Mouse (Mus musculus) heart, adult 18-20 months (tissue): ENCODE measurements around the gene Tab3. TPM values are rescaled to one million over a fixed set of nuclear protein-coding genes. Genes with fewer than 3 reads are reported as not detected.

Source experiments
- DNase-seq, 2 experiments: peaks; one replicate each; pipeline ENCODE4 v3.0.0; 2021 to 2022; ENCODE audit warnings: mixed read lengths in 1 of 2
- long read RNA-seq, 2 experiments: library from polyadenylated mRNA; stranded (forward); transcript quantifications; one replicate each; pipeline ENCODE4 v2.0.0; 2021
- microRNA-seq, 2 experiments: library from miRNA; unstranded; fragments of <30 nt; microRNA quantifications; one replicate each; pipeline ENCODE4 v1.2.0; 2022
- total RNA-seq, 2 experiments: library from RNA; stranded (reverse); gene quantifications; 2 replicates each; pipeline ENCODE4 v1.2.3; 2021

Gene Tab3
- 1 to 10 TPM; 7.4 to 9.4 TPM for total RNA-seq
- long read RNA-seq, experiment 1: 0 reads
- long read RNA-seq, experiment 2: 0 reads

- peak; percentile 94 to 97 for DNase-seq
Observed at GRCm38 (mm10) chrX:85573532-85574181, at the start of gene Tab3. TSS of gene Tab3 (plus strand) at chrX:85574022.

GRCm38 (mm10) chrX:85525545-85525944 lies 48.3 kb upstream of the Tab3 start:
- no peak for DNase-seq

- no peak for DNase-seq
Observed at GRCm38 (mm10) chrX:85526263-85527019, 47.4 kb upstream of the Tab3 start.

GRCm38 (mm10) chrX:85558931-85559330 lies 14.9 kb upstream of the Tab3 start:
- DNase-seq: no peak

GRCm38 (mm10) chrX:85566256-85566655 lies 7.6 kb upstream of the Tab3 start:
- no peak for DNase-seq

- DNase-seq: no peak
Observed at GRCm38 (mm10) chrX:85574182-85574541, 340 bp downstream of the Tab3 start.

GRCm38 (mm10) chrX:85576310-85576709 lies 2.5 kb downstream of the Tab3 start:
- DNase-seq: no peak

- no peak for DNase-seq
Observed at GRCm38 (mm10) chrX:85580768-85581167, 6.9 kb downstream of the Tab3 start.

GRCm38 (mm10) chrX:85582517-85582916 lies 8.7 kb downstream of the Tab3 start:
- DNase-seq: no peak

- DNase-seq: no peak
Observed at GRCm38 (mm10) chrX:85585575-85585974, 11.8 kb downstream of the Tab3 start.

GRCm38 (mm10) chrX:85614701-85615100 lies 40.9 kb downstream of the Tab3 start:
- DNase-seq: no peak

- DNase-seq: peak; percentile 1 to 49
Observed at GRCm38 (mm10) chrX:85646204-85646777, 72.5 kb downstream of the Tab3 start.

GRCm38 (mm10) chrX:85676808-85677207 lies 103.0 kb downstream of the Tab3 start:
- peak; percentile 8 to 66 for DNase-seq

- DNase-seq: no peak
Observed at GRCm38 (mm10) chrX:85682125-85682524, 108.3 kb downstream of the Tab3 start.

- no peak for DNase-seq
Observed at GRCm38 (mm10) chrX:85683723-85684122, 109.9 kb downstream of the Tab3 start.

Small RNA genes within 50 kb of the gene (microRNA-seq; reads per million reads assigned to microRNA genes)
- 0 reads per million in 2 experiments for gene Gm44378

Other genes with a start within 250 kb of the Tab3 start
- 10 to 100 TPM; 20.2 to 30.0 TPM for gene Gk, start 202.8 kb downstream of the Tab3 start, total RNA-seq